Mouse (Mus musculus) kidney, embryonic 16.5 days (tissue): ENCODE data around the gene Serpina6. TPM values are rescaled to one million over a fixed set of nuclear protein-coding genes. Genes with fewer than 3 reads are reported as not detected.
"Not testable (repeated sequence)": the region's sequence is repeated elsewhere in the genome, so short reads cannot be mapped to it uniquely, and the experiment has no call there.

ENCODE experiments used
- ATAC-seq: fragments of 200-750 bp; cut with Nextera tagmentation; 2 replicates; pipeline ENCODE4 v1.8.0; 2017; ENCODE audit warnings: moderate TSS enrichment; ENCODE audit not compliant: low FRiP score, low TSS enrichment
- H3K27ac ChIP-seq: fragments of 300-500 bp; sonication (generic); 2 replicates; pipeline ENCODE4 v1.5.1; 2014; ENCODE audit warnings: low read length
- H3K27me3 ChIP-seq: fragments of 300-500 bp; sonication (generic); 2 replicates; pipeline ENCODE4 v1.6.1; 2014; ENCODE audit warnings: low read length, control low read depth, mixed read lengths; ENCODE audit not compliant: insufficient read depth
- H3K36me3 ChIP-seq: fragments of 300-500 bp; sonication (generic); 2 replicates; pipeline ENCODE4 v1.6.1; 2014; ENCODE audit warnings: low read length, control low read depth, mixed read lengths; ENCODE audit not compliant: insufficient read depth
- H3K4me1 ChIP-seq: fragments of 300-500 bp; sonication (generic); 2 replicates; pipeline ENCODE4 v1.6.1; 2014; ENCODE audit warnings: low read length, control low read depth, mixed read lengths; ENCODE audit not compliant: insufficient read depth
- H3K4me2 ChIP-seq: fragments of 300-500 bp; sonication (generic); replicated peaks from 2 replicates; pipeline ENCODE4 v1.6.1; 2014; ENCODE audit warnings: low read depth, low read length
- H3K4me3 ChIP-seq: fragments of 300-500 bp; sonication (generic); 2 replicates; pipeline ENCODE4 v1.5.1; 2014; ENCODE audit warnings: mild to moderate bottlenecking, low read length
- H3K9ac ChIP-seq: fragments of 300-500 bp; sonication (generic); replicated peaks from 2 replicates; pipeline ENCODE4 v1.6.1; 2014; ENCODE audit warnings: low read length
- H3K9me3 ChIP-seq: fragments of 300-500 bp; sonication (generic); 2 replicates; pipeline ENCODE4 v1.6.1; 2016; ENCODE audit warnings: low read length, control low read depth
- WGBS: fragments of 180-500 bp; shearing (Covaris S2); extraction: QIAGEN DNeasy Blood & Tissue Kit; methylation state at CpG from one replicate; pipeline ENCODE4 v1.1.7; 2014; 5-methylcytosine and 5-hydroxymethylcytosine counted together
- polyA plus RNA-seq: library from polyadenylated mRNA; unstranded; fragments of >200 nt; fragmentation: Nextera tagmentation; extraction: Ambion mirVana; gene quantifications from 2 replicates; pipeline ENCODE4 v1.2.1, GENCODE M21; 2015

Gene Serpina6
- polyA plus RNA-seq, 1 experiment from 2014 or later, result 12.7 TPM

DNA sequence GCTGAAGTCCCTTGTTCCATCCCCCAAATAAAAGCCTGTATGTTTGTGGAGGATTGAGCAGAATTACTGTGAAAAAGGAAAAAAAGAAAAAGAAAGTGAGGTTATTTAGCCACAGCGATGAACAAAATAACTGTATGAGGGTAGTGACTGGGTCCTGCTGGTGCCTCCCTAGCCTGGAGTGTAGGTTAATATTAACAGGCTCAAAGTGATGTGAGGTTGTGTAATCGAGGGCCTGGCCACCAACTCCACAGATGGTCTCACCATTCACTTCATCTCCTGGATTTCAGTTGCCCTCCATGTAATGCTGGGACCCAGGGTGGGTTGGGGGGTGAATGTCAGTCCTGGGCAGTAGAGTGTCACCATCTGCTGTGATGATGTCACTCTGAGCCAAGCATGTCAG, 24.7 kb upstream of the Serpina6 start:
- no peak overlapping the region for H3K27ac ChIP-seq
- H3K36me3 ChIP-seq, result no peaks in the 10 kb centered on the region
- ATAC-seq, result no peak
- H3K4me2 ChIP-seq, result no peak overlapping the region
- no peaks in the 10 kb centered on the region for H3K9me3 ChIP-seq
- no peaks in the 10 kb centered on the region for H3K4me1 ChIP-seq
- H3K27me3 ChIP-seq, result no peaks in the 10 kb centered on the region
- no peak overlapping the region for H3K9ac ChIP-seq
- WGBS, result 63% methylated on average over 2 of the region's 2 CpGs
- H3K4me3 ChIP-seq, result no peak overlapping the region

DNA sequence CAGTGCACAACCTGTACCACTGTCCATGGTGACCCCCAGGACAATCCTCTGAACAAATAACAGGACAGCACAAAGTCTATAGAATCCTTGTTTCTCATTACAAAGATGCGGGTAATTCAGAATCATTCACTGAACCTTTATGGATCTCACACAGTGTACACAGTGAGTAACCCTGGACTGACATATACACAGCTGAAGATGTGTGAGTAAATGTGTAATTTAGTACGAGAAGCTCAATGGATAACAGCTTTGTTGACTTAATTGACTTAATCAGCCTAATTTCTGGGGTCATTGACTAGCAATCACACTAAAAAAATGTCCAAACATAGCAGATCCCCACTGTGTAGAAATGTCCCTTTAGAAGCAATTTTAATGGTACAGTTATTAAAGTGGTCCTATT, 24.2 kb upstream of the Serpina6 start:
- no peak overlapping the region for H3K9ac ChIP-seq
- no peak overlapping the region for H3K4me2 ChIP-seq
- H3K36me3 ChIP-seq, result no peaks in the 10 kb centered on the region
- no peaks in the 10 kb centered on the region for H3K27me3 ChIP-seq
- no peak overlapping the region for H3K27ac ChIP-seq
- no peaks in the 10 kb centered on the region for H3K9me3 ChIP-seq
- H3K4me1 ChIP-seq, result no peaks in the 10 kb centered on the region
- no peak overlapping the region for H3K4me3 ChIP-seq
- 76% methylated on average over 2 of the region's 2 CpGs for WGBS
- ATAC-seq, result no peak

DNA sequence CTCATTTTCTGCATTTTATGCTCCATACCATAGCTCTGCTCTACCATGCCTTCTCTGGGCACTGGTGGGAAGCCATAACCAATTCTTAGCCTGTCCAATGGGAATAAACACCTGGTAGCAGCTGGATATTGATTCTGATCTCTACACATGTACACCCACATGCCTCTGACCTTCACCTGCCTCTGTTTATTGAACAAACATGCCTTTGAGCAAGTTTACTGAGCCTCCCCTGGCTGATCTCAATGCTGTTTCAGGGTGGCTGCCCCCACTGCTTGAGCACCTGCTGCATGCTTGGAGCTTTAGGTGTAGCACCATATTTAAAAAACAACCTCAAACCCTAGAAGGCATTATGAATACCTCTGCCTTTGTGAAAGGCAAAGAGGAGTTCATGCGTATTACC, 22.8 kb upstream of the Serpina6 start:
- not testable (repeated sequence) for H3K9me3 ChIP-seq, H3K4me1 ChIP-seq, H3K9ac ChIP-seq, H3K4me2 ChIP-seq, H3K27ac ChIP-seq, H3K36me3 ChIP-seq, H3K27me3 ChIP-seq, ATAC-seq, H3K4me3 ChIP-seq
- 95% methylated on average over 1 of the region's 1 CpGs for WGBS

DNA sequence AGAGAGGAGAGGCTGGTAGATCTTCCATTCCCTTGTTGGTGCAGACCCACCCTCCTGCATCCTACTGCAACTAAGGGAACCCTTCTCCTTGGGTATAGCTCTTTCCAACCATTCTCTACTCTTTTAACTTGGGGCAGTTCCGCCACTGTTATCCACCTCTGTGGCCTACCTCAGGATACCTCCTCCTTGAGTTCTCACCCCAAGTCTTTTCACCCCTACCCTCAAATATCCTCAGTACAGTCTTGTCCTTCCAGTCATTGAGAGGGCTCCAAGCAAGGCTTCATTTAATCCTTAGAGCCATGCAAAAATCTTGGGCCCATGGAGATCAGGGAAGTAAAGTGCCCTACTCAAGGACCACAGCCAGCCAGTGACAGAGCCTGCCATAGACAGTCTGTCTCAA, 19.0 kb upstream of the Serpina6 start, which contains the start of gene Serpina16:
Serpina16 (minus strand) TSS at position 101 of the 400 bp plus-strand sequence.
- Histone ChIP-seq H3K9me3 (no peaks in the 10 kb centered on the region), H3K4me1 (no peaks in the 10 kb centered on the region), H3K27me3 (no peaks in the 10 kb centered on the region), H3K9ac (no peak within 1 kb of the TSS), H3K36me3 (no peaks in the 10 kb centered on the region), H3K4me3 (no peak within 1 kb of the TSS), H3K27ac (no peak within 1 kb of the TSS), H3K4me2 (no peak within 1 kb of the TSS)
- no peak for ATAC-seq
- WGBS, result 92% methylated on average over 1 of the region's 1 CpGs

DNA sequence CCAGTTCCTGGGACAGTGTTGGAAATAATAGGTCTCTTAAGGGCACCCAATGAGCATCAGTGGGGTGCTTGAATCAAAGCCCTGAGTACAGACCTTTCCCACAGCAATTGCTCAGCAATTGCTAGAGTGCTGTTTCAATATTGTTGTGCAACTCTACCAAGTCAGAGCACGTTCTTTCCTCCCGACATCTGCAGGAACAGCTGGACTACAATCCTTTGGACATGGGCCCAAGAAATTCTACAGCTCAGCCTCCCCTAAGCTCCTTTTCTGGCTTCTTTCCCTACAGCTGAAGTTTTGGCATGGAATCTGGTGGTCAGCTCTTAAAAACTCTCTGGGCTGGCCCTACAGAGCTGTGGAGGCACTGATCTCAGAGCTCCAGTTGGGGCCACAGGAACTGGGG, 16.2 kb upstream of the Serpina6 start:
- H3K4me3 ChIP-seq, result no peak overlapping the region
- H3K4me2 ChIP-seq, result no peak overlapping the region
- H3K36me3 ChIP-seq, result no peaks in the 10 kb centered on the region
- no peak overlapping the region for H3K27ac ChIP-seq
- H3K27me3 ChIP-seq, result no peaks in the 10 kb centered on the region
- ATAC-seq, result no peak
- no peak overlapping the region for H3K9ac ChIP-seq
- 75% methylated on average over 2 of the region's 2 CpGs for WGBS
- no peaks in the 10 kb centered on the region for H3K9me3 ChIP-seq
- no peaks in the 10 kb centered on the region for H3K4me1 ChIP-seq

DNA sequence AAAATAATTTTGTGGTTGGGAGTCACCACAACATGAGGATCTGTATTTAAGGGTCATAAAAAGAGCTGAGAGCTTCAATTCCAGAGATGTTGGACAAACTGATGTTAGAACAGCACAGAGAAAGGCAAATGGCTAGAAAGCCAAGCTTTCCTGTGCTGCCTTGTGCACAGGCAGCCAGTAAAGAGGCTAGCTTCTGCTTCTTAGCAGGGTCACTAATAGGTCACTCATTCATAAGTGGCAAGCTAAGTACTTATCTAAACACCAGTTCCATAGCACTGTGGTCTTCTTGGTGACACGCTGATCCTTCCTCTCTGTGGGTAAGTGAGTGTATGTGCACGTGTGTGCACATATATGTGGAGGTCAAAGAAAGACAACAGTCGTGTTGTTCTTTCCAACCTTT, 14.5 kb upstream of the Serpina6 start:
- Histone ChIP-seq H3K36me3 (no peaks in the 10 kb centered on the region), H3K9me3 (no peaks in the 10 kb centered on the region), H3K4me1 (no peaks in the 10 kb centered on the region), H3K9ac (no peak overlapping the region), H3K4me2 (no peak overlapping the region), H3K27ac (no peak overlapping the region), H3K27me3 (no peaks in the 10 kb centered on the region), H3K4me3 (no peak overlapping the region)
- 78% methylated on average over 3 of the region's 3 CpGs for WGBS
- ATAC-seq, result no peak

DNA sequence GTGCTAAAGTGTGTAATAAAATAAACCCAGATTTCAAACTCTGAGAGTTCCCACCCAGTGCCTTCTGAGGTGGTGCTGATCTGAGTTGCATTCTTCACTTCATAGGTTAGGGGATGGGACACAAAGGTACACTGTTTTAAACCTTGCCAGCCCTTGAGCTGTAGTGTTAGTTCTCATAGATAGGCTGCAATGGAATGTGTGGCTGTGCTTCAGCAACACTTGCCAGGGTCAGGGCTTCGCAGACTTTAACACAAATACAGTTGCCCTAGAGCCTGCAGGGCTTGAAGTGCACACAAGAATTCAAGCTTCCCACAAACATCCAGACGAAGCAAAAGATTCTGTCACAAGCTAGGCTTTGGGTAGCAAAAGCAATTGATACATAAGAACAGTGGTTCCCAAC, 14.0 kb upstream of the Serpina6 start:
- WGBS, result 65% methylated on average over 2 of the region's 2 CpGs
- no peak for ATAC-seq
- H3K36me3 ChIP-seq, result no peaks in the 10 kb centered on the region

DNA sequence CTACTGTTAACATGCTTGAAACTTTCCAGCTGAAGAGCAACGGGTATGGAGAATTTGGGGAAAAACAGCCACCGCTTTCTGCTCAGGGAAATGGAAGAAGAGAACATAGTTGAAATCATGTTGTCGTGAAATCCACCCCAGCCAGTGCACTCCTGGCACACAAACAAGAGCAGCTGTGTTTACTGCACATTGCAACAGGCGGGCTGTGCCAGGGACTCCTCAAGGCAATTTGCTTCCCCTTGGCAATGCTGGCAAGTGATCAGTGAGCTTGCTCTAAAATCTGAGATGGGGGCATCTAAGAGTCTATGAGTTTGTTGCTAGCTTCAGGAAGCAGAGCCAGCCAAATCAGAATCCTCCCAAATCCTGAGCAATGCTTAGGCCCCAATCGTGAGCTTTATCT, 13.3 kb upstream of the Serpina6 start:
- no peaks in the 10 kb centered on the region for H3K27me3 ChIP-seq
- H3K36me3 ChIP-seq, result no peaks in the 10 kb centered on the region
- no peaks in the 10 kb centered on the region for H3K4me1 ChIP-seq
- WGBS, result 88% methylated on average over 5 of the region's 5 CpGs
- no peaks in the 10 kb centered on the region for H3K9me3 ChIP-seq
- no peak overlapping the region for H3K4me3 ChIP-seq
- no peak overlapping the region for H3K9ac ChIP-seq
- H3K27ac ChIP-seq, result no peak overlapping the region
- H3K4me2 ChIP-seq, result no peak overlapping the region
- ATAC-seq, result no peak

More for the DNA sequence above, 14.0 kb upstream of the Serpina6 start:
- no peak overlapping the region for H3K4me2 ChIP-seq
- H3K27me3 ChIP-seq, result no peaks in the 10 kb centered on the region
- H3K4me1 ChIP-seq, result no peaks in the 10 kb centered on the region
- H3K27ac ChIP-seq, result no peak overlapping the region
- no peak overlapping the region for H3K4me3 ChIP-seq
- H3K9ac ChIP-seq, result no peak overlapping the region
- H3K9me3 ChIP-seq, result no peaks in the 10 kb centered on the region

DNA sequence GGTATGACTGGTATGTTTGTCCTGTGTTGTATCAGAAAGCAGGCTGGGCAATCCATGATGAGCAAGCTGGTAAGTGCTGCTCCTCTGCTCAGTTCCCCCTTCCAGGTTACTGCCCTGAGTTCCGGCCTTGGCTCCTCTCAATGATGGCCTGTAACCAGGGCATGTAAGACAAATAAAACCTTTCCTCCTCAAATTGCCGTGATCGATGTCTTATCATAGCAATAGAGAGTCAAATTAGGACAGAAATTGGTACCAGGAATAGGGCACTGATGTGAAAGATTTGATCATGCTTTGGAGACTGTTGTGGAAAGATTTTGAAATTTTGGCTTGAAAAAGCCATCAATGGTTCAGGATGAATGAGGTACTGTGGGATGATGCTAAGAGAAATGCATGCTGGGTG, 8.3 kb upstream of the Serpina6 start:
- Histone ChIP-seq H3K36me3 (no peaks in the 10 kb centered on the region), H3K27me3 (no peaks in the 10 kb centered on the region), H3K4me2 (no peak overlapping the region), H3K4me1 (no peaks in the 10 kb centered on the region), H3K9me3 (no peaks in the 10 kb centered on the region), H3K9ac (no peak overlapping the region), H3K27ac (no peak overlapping the region), H3K4me3 (no peak overlapping the region)
- 97% methylated on average over 3 of the region's 3 CpGs for WGBS
- ATAC-seq, result no peak

DNA sequence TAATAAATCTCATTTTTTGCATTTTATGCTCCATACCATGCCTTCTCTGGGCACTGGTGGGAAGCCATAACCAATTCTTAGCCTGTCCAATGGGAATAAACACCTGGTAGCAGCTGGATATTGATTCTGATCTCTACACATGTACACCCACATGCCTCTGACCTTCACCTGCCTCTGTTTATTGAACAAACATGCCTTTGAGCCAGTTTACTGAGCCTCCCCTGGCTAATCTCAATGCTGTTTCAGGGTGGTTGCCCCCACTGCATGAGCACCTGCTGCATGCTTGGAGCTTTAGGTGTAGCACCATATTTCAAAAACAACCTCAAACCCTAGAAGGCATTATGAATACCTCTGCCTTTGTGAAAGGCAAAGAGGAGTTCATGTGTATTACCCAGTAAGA, 5.0 kb upstream of the Serpina6 start:
- H3K9ac ChIP-seq, H3K27me3 ChIP-seq, H3K4me3 ChIP-seq, H3K27ac ChIP-seq, ATAC-seq, H3K4me1 ChIP-seq, H3K9me3 ChIP-seq, H3K36me3 ChIP-seq, H3K4me2 ChIP-seq: not testable (repeated sequence)

DNA sequence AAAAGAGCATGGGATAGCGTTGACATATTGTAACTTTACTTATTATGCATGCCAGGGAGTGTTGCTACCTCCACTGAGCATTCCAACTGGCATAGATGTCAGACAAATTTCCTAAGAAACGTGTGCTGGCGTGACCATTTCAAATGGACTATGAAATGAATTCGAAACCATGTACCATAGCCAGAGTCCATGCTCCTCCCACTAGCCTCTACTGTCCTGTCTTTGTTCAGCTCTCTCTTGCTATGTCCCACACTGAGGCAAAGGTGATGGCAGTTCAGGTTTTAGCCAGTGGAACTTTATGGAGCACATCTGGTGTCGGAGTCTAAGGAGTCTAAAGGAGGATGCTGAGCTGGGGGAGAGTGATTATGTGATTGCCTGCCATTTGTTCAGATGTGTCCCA, 3.1 kb upstream of the Serpina6 start:
- H3K36me3 ChIP-seq, result no peaks in the 10 kb centered on the region
- H3K4me1 ChIP-seq, result no peaks in the 10 kb centered on the region
- no peak overlapping the region for H3K4me3 ChIP-seq
- no peaks in the 10 kb centered on the region for H3K9me3 ChIP-seq
- no peak overlapping the region for H3K9ac ChIP-seq
- no peak overlapping the region for H3K27ac ChIP-seq
- no peak overlapping the region for H3K4me2 ChIP-seq
- WGBS, result 75% methylated on average over 5 of the region's 5 CpGs
- no peak for ATAC-seq
- H3K27me3 ChIP-seq, result no peaks in the 10 kb centered on the region
